Mouse (Mus musculus): ENCODE data around the gene Apobec3. TPM values are rescaled to one million over a fixed set of nuclear protein-coding genes. Genes with fewer than 3 reads are reported as not detected.
A peak's percentile ranks its signal among the peaks of the same experiment; 100 is the strongest.

Gene Apobec3
- total RNA-seq, 2 experiments from 2014 or later: 4.3 to 5.0 TPM

DNA sequence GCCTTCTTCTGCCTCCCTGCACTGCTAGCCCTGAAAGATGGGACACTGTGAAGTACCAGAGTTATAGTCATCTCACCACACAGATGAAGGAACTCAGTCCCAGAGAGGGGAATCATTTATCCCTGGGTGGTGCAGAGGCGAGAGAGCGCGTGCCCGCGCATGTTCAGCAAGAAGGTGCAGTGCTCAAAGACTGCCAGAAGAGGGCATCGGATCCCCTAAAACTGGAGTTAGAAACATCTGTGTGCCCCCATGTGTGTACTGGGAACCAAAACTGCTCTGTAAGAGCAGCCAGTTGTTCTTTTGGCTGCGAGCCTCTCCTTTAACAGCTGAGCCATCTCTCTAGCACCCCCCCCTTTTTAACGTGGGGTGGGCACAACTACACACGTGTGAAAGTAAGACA lies 55.3 kb downstream of the Apobec3 start:
- DNase-seq (ENCODE audit: low spot score in 2 of 2): no peak

DNA sequence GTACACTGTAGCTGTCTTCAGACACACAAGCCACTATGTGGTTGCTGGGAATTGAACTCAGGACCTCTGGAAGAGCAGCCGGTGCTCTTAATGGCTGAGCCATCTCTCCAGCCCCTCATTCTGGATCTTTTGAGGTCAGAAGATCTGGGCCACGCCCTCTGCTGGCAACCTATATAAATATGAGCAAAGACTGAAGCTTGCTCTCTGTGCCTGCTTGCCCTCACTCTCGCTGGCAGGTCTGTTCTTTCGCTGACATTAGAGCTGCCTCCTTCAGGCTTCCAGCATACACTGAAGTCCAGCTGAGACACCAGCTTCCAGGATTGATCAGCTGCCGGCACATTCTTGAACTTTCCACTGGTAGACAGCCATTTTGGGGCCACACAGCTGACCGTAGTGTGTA lies 56.2 kb downstream of the Apobec3 start:
- no peak for DNase-seq (ENCODE audit: low spot score in 2 of 2)

DNA sequence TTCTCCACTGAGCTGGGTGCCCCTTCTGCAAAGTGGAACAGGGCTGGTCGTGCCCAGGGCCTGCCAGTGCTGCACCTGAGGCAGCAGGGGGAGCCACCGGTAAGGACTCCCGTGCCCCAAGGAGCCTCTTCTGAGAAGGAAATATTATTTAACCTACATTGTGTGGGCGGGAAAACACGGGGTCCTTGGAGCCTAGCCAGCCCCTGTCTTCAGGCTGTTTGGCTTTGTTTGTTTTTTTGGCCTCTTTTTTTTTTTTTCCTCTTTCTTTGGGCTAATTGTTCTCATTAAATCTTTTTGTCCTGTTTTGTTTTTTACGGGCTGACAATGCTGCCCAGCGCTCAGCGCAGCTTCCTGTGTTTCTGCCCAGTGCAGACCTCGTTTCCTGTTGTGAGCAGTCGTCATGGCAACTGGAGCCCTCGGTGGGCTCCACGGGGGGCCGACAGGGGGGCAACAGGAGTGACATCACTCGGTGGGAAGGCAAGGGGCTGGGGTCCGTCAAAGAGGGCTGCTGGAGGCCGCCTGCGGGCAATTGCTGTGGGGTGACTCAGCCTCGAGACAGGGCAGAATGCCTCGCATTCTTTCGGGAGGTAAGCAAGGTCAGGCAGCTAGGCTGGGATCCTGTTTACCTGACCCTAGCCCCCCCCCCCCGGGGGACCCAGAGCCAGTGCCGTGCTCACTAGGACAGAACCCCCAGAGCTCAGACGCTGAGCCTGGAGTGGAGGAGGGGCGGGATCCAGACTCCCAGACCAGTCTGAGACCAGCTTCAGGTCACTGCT lies 59.0 kb downstream of the Apobec3 start:
- peak; percentile 50 to 52 for DNase-seq (ENCODE audit: low spot score in 2 of 2)

DNA sequence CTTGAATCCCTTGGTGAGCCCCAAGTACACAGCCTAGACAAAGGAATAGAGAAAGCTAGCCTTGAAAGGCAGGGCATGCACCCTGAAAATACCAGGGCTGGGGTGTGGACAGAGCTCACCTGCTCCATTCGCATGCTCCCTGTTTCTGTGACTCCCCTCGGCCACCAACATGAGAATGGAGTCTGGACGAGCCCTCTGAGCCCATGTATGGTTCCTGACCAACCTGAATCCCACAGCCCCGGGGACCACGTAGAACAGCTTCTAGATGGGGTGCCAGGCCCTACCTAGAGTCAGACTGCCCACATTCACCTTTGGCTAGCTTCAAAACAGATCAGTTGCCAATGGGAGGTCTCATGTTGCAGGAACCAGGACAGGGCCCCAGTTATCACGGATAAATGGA lies 59.8 kb downstream of the Apobec3 start:
- no peak for DNase-seq (ENCODE audit: low spot score in 2 of 2)

DNA sequence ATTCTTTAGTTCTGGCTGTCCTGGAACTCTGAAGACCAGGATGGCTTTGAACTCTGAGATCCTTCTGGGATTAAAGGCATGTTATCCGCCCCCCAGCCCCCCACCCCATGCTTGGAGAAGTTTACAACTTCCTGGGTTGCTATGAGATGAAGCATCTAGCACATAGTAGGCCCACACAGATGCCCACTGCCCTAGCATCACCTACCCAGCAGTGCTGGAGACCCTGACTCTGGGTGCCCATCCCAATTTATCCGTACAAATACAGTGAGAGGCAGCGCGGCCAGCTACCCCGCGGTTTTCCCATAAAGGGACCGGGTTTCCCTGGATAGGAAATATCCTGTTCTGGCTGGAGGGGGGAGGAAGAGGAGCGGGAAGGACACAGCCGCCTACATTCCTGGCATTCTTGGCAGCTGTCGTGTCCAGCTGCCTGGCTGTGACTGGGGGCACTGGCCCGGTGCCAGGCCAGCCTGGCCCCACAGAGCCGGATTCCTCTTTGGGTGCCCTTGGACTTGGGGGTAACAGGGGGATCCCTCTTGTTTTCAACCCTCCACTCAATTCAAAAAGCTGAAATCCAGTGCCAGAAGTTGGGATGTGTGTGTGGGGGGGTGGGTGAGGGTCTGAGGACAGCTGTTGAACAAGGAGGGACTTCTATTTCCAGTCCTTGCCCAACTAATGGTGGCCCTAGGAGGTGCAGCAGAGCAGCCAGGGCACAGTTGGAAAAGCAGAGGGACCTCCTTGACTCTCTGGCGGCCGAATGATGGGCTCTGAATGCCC lies 60.5 kb downstream of the Apobec3 start:
- DNase-seq (ENCODE audit: low spot score in 2 of 2): no peak

DNA sequence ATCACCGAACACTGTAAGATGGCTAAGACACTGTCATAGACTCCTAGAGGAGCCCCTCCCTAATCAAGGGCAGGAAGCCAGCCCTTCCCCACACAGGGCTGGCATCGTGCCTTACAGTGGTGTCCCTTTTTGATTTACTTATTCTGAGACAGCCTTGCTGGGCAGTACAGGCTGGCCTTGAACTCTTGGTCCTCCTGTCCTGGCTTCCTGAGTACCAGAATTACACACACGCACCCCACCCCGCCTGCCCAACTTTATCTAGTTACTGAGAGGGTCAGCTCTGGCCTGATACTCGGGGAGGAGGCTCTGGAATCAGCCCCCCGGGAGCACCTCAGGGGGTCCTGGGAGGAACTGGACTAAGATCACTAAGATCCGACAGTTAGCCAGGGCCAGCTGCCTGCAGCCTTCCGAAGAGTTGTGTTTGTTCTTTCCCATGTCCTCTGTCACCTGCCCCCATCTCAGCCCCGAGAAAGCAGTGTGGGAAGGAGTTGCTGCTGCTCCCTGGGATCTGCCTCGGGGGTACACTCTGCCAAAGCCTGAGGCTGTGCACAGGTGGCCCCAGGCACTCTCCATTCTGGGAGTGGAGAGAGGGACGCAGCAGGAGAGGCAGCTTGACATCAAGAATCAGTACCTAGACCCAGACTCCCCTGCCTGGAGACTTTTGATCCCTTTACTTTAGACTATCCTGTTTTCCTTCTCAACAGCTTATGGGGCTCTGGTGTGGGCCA lies 61.2 kb downstream of the Apobec3 start:
- DNase-seq (ENCODE audit: low spot score in 2 of 2): no peak

DNA sequence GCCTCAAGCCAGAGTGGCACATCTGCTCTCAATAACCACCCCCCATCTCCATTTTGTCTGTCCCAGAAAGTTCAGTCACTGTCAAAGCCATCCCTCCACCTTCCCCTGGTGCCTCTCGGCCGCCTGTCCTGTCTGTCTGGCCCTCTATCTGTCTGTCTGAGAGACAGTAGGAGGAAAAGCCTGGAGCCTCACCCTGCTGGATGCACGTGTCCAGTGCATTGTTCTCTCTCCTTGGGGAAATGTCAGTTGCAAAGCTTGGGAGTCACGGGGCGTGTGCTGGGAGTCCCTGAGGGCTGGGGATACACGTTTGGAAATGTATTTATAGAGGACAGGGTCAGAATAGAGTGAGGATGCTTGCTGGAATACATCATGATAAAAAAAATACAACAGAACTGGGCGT lies 62.0 kb downstream of the Apobec3 start:
- no peak for DNase-seq (ENCODE audit: low spot score in 2 of 2)

DNA sequence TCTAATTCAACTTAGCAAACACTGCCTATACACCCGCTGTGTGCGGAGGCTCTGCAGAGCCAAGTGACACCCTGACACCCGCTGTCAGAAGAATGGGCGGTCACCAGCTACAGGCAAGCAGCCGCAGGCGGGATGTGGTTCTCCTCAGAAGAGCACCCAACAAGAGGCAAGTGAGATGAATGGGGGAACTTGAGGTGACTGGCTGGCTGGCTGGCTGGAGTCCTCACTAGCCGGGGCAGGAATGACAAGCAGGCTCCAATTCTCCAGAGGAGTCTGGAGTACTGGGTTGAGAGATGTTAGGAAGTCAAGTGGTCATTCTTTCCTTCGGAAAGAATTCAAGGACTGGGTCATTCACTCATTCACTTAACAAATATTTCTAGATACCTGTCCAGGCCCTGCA lies 65.1 kb downstream of the Apobec3 start:
- DNase-seq (ENCODE audit: low spot score in 2 of 2): no peak

DNA sequence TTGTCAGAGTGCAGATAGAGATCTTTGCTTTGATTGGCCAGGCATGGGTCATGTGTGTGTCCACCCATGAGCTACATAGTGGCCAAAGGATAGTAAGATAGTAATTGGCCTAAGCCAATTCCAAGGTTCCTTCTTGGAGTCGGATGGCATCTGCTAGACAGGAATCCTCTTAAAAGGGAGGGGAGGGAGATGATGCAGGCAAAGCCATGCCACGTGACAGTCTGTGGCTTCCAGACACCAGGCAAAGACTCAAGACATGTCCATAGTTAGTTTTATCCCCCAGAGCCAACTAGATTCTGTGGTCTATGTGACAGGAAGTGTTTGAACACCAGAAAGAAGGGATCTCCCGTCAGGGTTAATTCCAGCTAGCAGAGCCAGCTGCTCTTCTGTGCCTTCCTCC lies 67.0 kb downstream of the Apobec3 start:
- no peak for DNase-seq (ENCODE audit: low spot score in 2 of 2)

DNA sequence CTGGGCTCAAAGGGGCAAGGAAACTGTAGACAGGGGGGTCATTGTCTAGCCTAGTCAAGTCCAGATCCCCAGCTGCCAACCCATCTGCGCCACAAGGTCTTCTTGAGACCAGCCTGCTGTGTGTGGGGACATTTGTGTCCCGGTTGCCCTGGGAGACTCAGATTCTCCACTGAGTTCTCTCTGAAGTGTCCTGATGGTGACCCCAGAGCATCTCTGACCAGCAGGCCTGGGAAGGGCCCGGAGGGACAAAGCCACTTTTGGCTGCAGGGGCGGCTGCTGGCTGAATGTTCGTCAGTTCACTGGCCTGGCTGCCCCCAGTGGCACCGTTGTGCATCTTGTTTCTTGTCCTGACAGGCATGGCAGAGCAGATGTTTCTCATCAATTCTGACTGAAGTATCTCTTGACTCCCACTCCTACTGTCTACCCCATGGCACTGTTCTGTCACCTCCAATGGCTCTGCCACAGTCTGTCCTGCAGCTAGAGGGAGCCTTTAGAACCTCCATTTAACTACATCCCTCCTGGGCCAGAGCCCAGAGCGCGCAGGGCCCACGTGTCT lies 70.0 kb downstream of the Apobec3 start:
- DNase-seq (ENCODE audit: low spot score in 2 of 2): no peak

DNA sequence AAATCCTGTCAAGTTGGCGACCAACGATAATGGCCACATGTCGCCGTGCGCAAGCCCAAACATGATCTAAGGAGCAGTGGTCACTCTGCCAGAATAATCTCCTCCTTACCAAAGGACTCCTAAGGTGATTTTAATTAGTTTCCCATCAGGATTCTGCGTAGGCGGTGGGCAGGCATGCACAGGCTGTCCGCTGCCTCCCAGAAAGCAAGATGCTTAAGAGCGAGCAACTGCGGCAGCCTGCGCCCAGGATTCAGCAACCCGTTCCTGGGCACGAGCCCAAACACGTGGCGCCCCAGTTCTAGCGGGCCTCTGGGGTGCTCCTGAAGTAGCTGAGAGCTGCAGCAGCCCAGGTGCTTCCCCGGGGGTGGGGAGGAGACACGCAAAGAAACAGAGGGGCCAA lies 71.2 kb downstream of the Apobec3 start:
- DNase-seq (ENCODE audit: low spot score in 2 of 2): peak; percentile 26 to 40

DNA sequence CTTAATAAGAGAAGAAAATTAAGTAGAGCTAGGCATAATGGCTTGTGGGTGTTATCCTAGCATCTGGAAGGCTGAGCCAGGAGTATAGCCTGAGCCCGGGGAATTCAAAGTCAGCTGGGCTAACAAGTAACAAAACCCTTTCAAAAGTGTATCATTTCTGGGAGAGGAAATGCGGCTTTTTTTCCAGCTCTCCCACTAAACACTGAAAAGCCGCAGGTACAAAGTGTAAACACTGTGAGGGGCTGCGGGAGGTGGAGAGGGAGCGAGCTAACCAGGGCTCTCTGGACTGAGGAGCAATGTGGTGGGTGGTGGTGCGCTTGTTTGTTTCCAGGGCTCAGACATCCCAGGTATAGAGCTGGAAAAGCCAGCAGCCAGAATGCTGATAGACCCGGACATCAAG lies 72.9 kb downstream of the Apobec3 start:
- DNase-seq (ENCODE audit: low spot score in 2 of 2): no peak

Other genes with a start within 250 kb of the Apobec3 start
- gene Fam227a, start 232.7 kb upstream of the Apobec3 start, total RNA-seq (2021): 10 to 100 TPM in 1 of 2 experiments, 1 to 10 TPM in 1; 9.3 to 10.0 TPM
- 10 to 100 TPM; 42.4 to 47.0 TPM for gene Cby1, start 232.5 kb upstream of the Apobec3 start, total RNA-seq (2021)
- 100 to 1,000 TPM; 102 to 108 TPM for gene Tomm22, start 220.8 kb upstream of the Apobec3 start, total RNA-seq (2021)
- gene Josd1, start 203.7 kb upstream of the Apobec3 start, total RNA-seq (2021): 10 to 100 TPM; 65.8 to 71.5 TPM
- 10 to 100 TPM; 52.7 to 53.4 TPM for gene Gtpbp1, start 200.8 kb upstream of the Apobec3 start, total RNA-seq (2021)
- gene Sun2, start 149.1 kb upstream of the Apobec3 start, total RNA-seq (2021): 10 to 100 TPM; 46.7 to 49.4 TPM
- gene Dnal4, start 113.8 kb upstream of the Apobec3 start, total RNA-seq (2021): 10 to 100 TPM; 53.0 to 56.9 TPM
- gene Nptxr, start 86.9 kb upstream of the Apobec3 start, total RNA-seq (2021): 100 to 1,000 TPM; 691 to 759 TPM
- 10 to 100 TPM in 1 of 2 experiments, 1 to 10 TPM in 1; 6.8 to 28.8 TPM for gene Npcd, start 57.4 kb upstream of the Apobec3 start, total RNA-seq (2021)
- 100 to 1,000 TPM; 323 TPM for gene Cbx6, start 57.0 kb upstream of the Apobec3 start, total RNA-seq (2021)
- gene Cbx7, start 79.5 kb downstream of the Apobec3 start, total RNA-seq (2021): 10 to 100 TPM; 59.6 to 61.7 TPM
- 10 to 100 TPM; 28.5 to 37.6 TPM for gene Pdgfb, start 123.3 kb downstream of the Apobec3 start, total RNA-seq (2021)
- gene Syngr1, start 199.7 kb downstream of the Apobec3 start, total RNA-seq (2021): 100 to 1,000 TPM; 421 to 438 TPM
- 100 to 1,000 TPM; 526 to 554 TPM for gene Rpl3, start 200.2 kb downstream of the Apobec3 start, total RNA-seq (2021)
- 10 to 100 TPM; 23.8 to 25.7 TPM for gene Tab1, start 241.5 kb downstream of the Apobec3 start, total RNA-seq (2021)